Mouse (Mus musculus) midbrain, embryonic 15.5 days (tissue): ENCODE data around the gene Dock6. TPM values are rescaled to one million over a fixed set of nuclear protein-coding genes. Genes with fewer than 3 reads are reported as not detected.

Source experiments
- ATAC-seq: fragments of 200-750 bp; cut with Nextera tagmentation; replicated peaks from 2 replicates; pipeline ENCODE4 v1.8.0; 2017; ENCODE audit warnings: moderate TSS enrichment
- H3K27ac ChIP-seq: fragments of 300-500 bp; sonication (generic); 2 replicates; pipeline ENCODE4 v1.5.1; 2015; ENCODE audit warnings: mild to moderate bottlenecking, inconsistent platforms
- H3K27me3 ChIP-seq: fragments of 300-500 bp; sonication (generic); replicated peaks from 2 replicates; pipeline ENCODE4 v1.6.1; 2015; ENCODE audit warnings: inconsistent platforms
- H3K36me3 ChIP-seq: fragments of 300-500 bp; sonication (generic); replicated peaks from 2 replicates; pipeline ENCODE4 v1.6.1; 2015; ENCODE audit warnings: inconsistent platforms
- H3K4me1 ChIP-seq: fragments of 300-500 bp; sonication (generic); 2 replicates; pipeline ENCODE4 v1.6.1; 2015; ENCODE audit warnings: inconsistent platforms
- H3K4me2 ChIP-seq: fragments of 300-500 bp; sonication (generic); 2 replicates; pipeline ENCODE4 v1.6.1; 2015; ENCODE audit warnings: inconsistent platforms, mild to moderate bottlenecking, moderate library complexity
- H3K4me3 ChIP-seq: fragments of 300-500 bp; sonication (generic); 2 replicates; pipeline ENCODE4 v1.5.1; 2015; ENCODE audit warnings: mild to moderate bottlenecking, inconsistent platforms
- H3K9ac ChIP-seq: fragments of 300-500 bp; sonication (generic); 2 replicates; pipeline ENCODE4 v1.6.1; 2015; ENCODE audit warnings: mild to moderate bottlenecking, inconsistent platforms
- H3K9me3 ChIP-seq: fragments of 300-500 bp; sonication (generic); 2 replicates; pipeline ENCODE4 v1.6.1; 2016; ENCODE audit warnings: inconsistent platforms
- WGBS: fragments of 180-500 bp; shearing (Covaris S2); methylation state at CpG from one replicate; pipeline ENCODE4 v1.1.7; 2015; ENCODE audit warnings: mixed read lengths; 5-methylcytosine and 5-hydroxymethylcytosine counted together
- polyA plus RNA-seq: library from polyadenylated mRNA; unstranded; fragments of >200 nt; fragmentation: Nextera tagmentation; extraction: Ambion mirVana; gene quantifications from 2 replicates; pipeline ENCODE4 v1.2.1, GENCODE M21; 2015

Gene Dock6
- polyA plus RNA-seq, 1 experiment from 2014 or later = 19.2 TPM

- no peak for ATAC-seq
- Histone ChIP-seq H3K9me3 (no peaks in the 10 kb centered on the region), H3K4me2 (no peak overlapping the region), H3K27me3 (no peaks in the 10 kb centered on the region), H3K27ac (no peak overlapping the region), H3K9ac (no peak overlapping the region), H3K4me3 (no peak overlapping the region), H3K36me3 (no peaks in the 10 kb centered on the region), H3K4me1 (no peaks in the 10 kb centered on the region)
- WGBS = 95% methylated on average over 3 of the region's 3 CpGs
Measured at GRCm38 (mm10) chr9:21859606-21860005, 7.2 kb upstream of the Dock6 start.

- no peak overlapping the region for H3K4me2 ChIP-seq
- ATAC-seq = no peak
- 80% methylated on average over 6 of the region's 6 CpGs for WGBS
- H3K4me3 ChIP-seq = no peak overlapping the region
- H3K27me3 ChIP-seq = no peaks in the 10 kb centered on the region
- no peak overlapping the region for H3K9ac ChIP-seq
- peaks cover under 1% of the 10 kb centered on the region; the same call in 1 of the 2 replicates for H3K4me1 ChIP-seq
- H3K9me3 ChIP-seq = no peaks in the 10 kb centered on the region
- H3K27ac ChIP-seq = no peak overlapping the region
- H3K36me3 ChIP-seq = no peaks in the 10 kb centered on the region
Measured at GRCm38 (mm10) chr9:21858084-21858483, 5.6 kb upstream of the Dock6 start.

- WGBS = 79% methylated on average over 2 of the region's 2 CpGs
Measured at GRCm38 (mm10) chr9:21857501-21857900, 5.1 kb upstream of the Dock6 start.

GRCm38 (mm10) chr9:21854894-21855293 is 2.5 kb upstream of the Dock6 start:
- Histone ChIP-seq H3K4me3 (no peak overlapping the region), H3K27me3 (no peaks in the 10 kb centered on the region), H3K9me3 (no peaks in the 10 kb centered on the region), H3K4me2 (no peak overlapping the region), H3K9ac (no peak overlapping the region), H3K4me1 (peaks cover 12% of the 10 kb centered on the region; the same call in 1 of the 2 replicates), H3K27ac (no peak overlapping the region), H3K36me3 (no peaks in the 10 kb centered on the region)
- WGBS = 92% methylated on average over 6 of the region's 6 CpGs
- no peak for ATAC-seq

More at GRCm38 (mm10) chr9:21857501-21857900, 5.1 kb upstream of the Dock6 start:
- no peaks in the 10 kb centered on the region for H3K36me3 ChIP-seq
- H3K4me3 ChIP-seq = no peak overlapping the region
- H3K27me3 ChIP-seq = no peaks in the 10 kb centered on the region
- no peak overlapping the region for H3K4me2 ChIP-seq
- no peaks in the 10 kb centered on the region for H3K9me3 ChIP-seq
- ATAC-seq = no peak
- H3K27ac ChIP-seq = no peak overlapping the region
- H3K9ac ChIP-seq = no peak overlapping the region
- peaks cover 7% of the 10 kb centered on the region; the same call in 1 of the 2 replicates for H3K4me1 ChIP-seq

- Histone ChIP-seq H3K4me1 (peaks cover 12% of the 10 kb centered on the region; the same call in 1 of the 2 replicates), H3K36me3 (no peaks in the 10 kb centered on the region), H3K9me3 (no peaks in the 10 kb centered on the region), H3K27me3 (no peaks in the 10 kb centered on the region), H3K9ac (no peak overlapping the region), H3K4me3 (no peak overlapping the region), H3K27ac (no peak overlapping the region), H3K4me2 (no peak overlapping the region)
- ATAC-seq = no peak
- WGBS = 85% methylated on average over 5 of the region's 5 CpGs
Measured at GRCm38 (mm10) chr9:21853961-21854360, 1.5 kb upstream of the Dock6 start.

- H3K27me3 ChIP-seq = no peaks in the 10 kb centered on the region
- 0 out of 2 replicates have a peak overlapping the region, but pooled peaks have one; percentile 23 for H3K27ac ChIP-seq
- no peaks in the 10 kb centered on the region for H3K36me3 ChIP-seq
- no peak overlapping the region for H3K4me3 ChIP-seq
- peaks cover 12% of the 10 kb centered on the region; the same call in 1 of the 2 replicates for H3K4me1 ChIP-seq
- H3K4me2 ChIP-seq = peak overlapping the region; percentile 60
- ATAC-seq = no peak
- 78% methylated on average over 3 of the region's 3 CpGs for WGBS
- no peak overlapping the region for H3K9ac ChIP-seq
- no peaks in the 10 kb centered on the region for H3K9me3 ChIP-seq
Measured at GRCm38 (mm10) chr9:21851084-21851483, 1.4 kb downstream of the Dock6 start.

GRCm38 (mm10) chr9:21849691-21850677 is 2.5 kb downstream of the Dock6 start:
- Histone ChIP-seq H3K4me3 (no peak overlapping the region), H3K27ac (no peak overlapping the region), H3K4me1 (peaks cover 12% of the 10 kb centered on the region; the same call in 1 of the 2 replicates), H3K4me2 (0 out of 2 replicates have a peak overlapping the region, but pooled peaks have one; percentile 8), H3K27me3 (no peaks in the 10 kb centered on the region), H3K9ac (no peak overlapping the region), H3K36me3 (no peaks in the 10 kb centered on the region), H3K9me3 (no peaks in the 10 kb centered on the region)
- WGBS = 79% methylated on average over 7 of the region's 7 CpGs
- ATAC-seq = no peak

- no peaks in the 10 kb centered on the region for H3K36me3 ChIP-seq
- no peaks in the 10 kb centered on the region for H3K27me3 ChIP-seq
- no peak overlapping the region for H3K4me2 ChIP-seq
- no peak overlapping the region for H3K4me3 ChIP-seq
- WGBS = 26% methylated on average over 10 of the region's 10 CpGs
- H3K9me3 ChIP-seq = no peaks in the 10 kb centered on the region
- peak overlapping the region; percentile 27; the same call in 1 of the 2 replicates for H3K27ac ChIP-seq
- no peak overlapping the region for H3K9ac ChIP-seq
- ATAC-seq = no peak
- peaks cover 9% of the 10 kb centered on the region; the same call in 1 of the 2 replicates for H3K4me1 ChIP-seq
Measured at GRCm38 (mm10) chr9:21847926-21848325, 4.5 kb downstream of the Dock6 start.

- Histone ChIP-seq H3K4me3 (no peak overlapping the region), H3K9ac (no peak overlapping the region), H3K9me3 (no peaks in the 10 kb centered on the region), H3K36me3 (no peaks in the 10 kb centered on the region), H3K4me2 (no peak overlapping the region), H3K4me1 (peaks cover 4% of the 10 kb centered on the region; the same call in 1 of the 2 replicates), H3K27me3 (no peaks in the 10 kb centered on the region), H3K27ac (no peak overlapping the region)
- WGBS = 34% methylated on average over 3 of the region's 3 CpGs
- ATAC-seq = no peak
Measured at GRCm38 (mm10) chr9:21847425-21847824, 5.0 kb downstream of the Dock6 start.

GRCm38 (mm10) chr9:21846755-21847341 is 5.6 kb downstream of the Dock6 start:
- Histone ChIP-seq H3K27ac (no peak overlapping the region; the same call in 1 of the 2 replicates), H3K9me3 (no peaks in the 10 kb centered on the region), H3K36me3 (no peaks in the 10 kb centered on the region), H3K9ac (no peak overlapping the region), H3K27me3 (no peaks in the 10 kb centered on the region), H3K4me2 (no peak overlapping the region), H3K4me1 (no peaks in the 10 kb centered on the region), H3K4me3 (no peak overlapping the region)
- ATAC-seq = no peak
- 36% methylated on average over 11 of the region's 11 CpGs for WGBS

GRCm38 (mm10) chr9:21845381-21846080 is 6.9 kb downstream of the Dock6 start:
- Histone ChIP-seq H3K9ac (no peak overlapping the region), H3K27me3 (no peaks in the 10 kb centered on the region), H3K4me1 (no peaks in the 10 kb centered on the region), H3K27ac (no peak overlapping the region), H3K4me2 (no peak overlapping the region), H3K4me3 (no peak overlapping the region), H3K9me3 (no peaks in the 10 kb centered on the region), H3K36me3 (no peaks in the 10 kb centered on the region)
- ATAC-seq = no peak
- WGBS = 66% methylated on average over 14 of the region's 14 CpGs

- H3K4me1 ChIP-seq = no peaks in the 10 kb centered on the region
- H3K27me3 ChIP-seq = no peaks in the 10 kb centered on the region
- H3K36me3 ChIP-seq = no peaks in the 10 kb centered on the region
- no peak overlapping the region for H3K4me3 ChIP-seq
- H3K27ac ChIP-seq = no peak overlapping the region
- no peak for ATAC-seq
- H3K4me2 ChIP-seq = no peak overlapping the region
- H3K9ac ChIP-seq = no peak overlapping the region
- no peaks in the 10 kb centered on the region for H3K9me3 ChIP-seq
- 83% methylated on average over 6 of the region's 6 CpGs for WGBS
Measured at GRCm38 (mm10) chr9:21843086-21843485, 9.3 kb downstream of the Dock6 start.
